22 mouse cellular contexts compared by ENCODE assay signal in genomic region chr3:77800776-77801175, GRCm38 (mm10).
DNase-seq lines count a peak whose midpoint lies in the region; ATAC-seq lines count a peak whose summit lies in the region.
"Had no signal": no experiment of that assay in that cellular context is flagged by ENCODE, and none has a peak within 500 bp of the region (broad histone marks: within the 10 kb centered on the region; RNA-seq: fewer than 3 reads in every experiment).

No protein-coding gene starts in this region.

- DNase-seq in cerebellum, adult 8-10 months = no peak
- peak; percentile 13 to 16 for DNase-seq in layer of hippocampus, postnatal 36 days
- no peak for DNase-seq in layer of hippocampus, adult 8-10 months (ENCODE audit: low spot score in 2 of 2)
- peak; percentile 21 for DNase-seq in cerebellum, adult 9-11 months
- DNase-seq in lung, adult 18-20 months = no peak
- DNase-seq in right cerebral cortex, postnatal 4 days = no peak
- DNase-seq in heart, adult 8-10 months (ENCODE audit: low spot score) = no peak
- DNase-seq: adrenal gland, adult 2 months; adrenal gland, postnatal 36 days; gastrocnemius, postnatal 14 days; heart, adult 11 months; heart, postnatal 36 days; kidney, adult 8-10 months; kidney, postnatal 4 days; lung, postnatal 36 days; right cerebral cortex, adult 18-20 months; thymus, adult 2 months; thymus, postnatal 36 days had no signal

- peak; percentile 49; the same call in 1 of the 2 replicates for ATAC-seq in cerebellum, adult (ENCODE audit: insufficient number of reproducible peaks, low FRiP score, low TSS enrichment)
- ATAC-seq: activated CD4-positive, CD25-positive, alpha-beta regulatory T cell, adult 4 months; forebrain, embryonic 13.5 days; intestine, embryonic 16.5 days had no signal

Comparison
In these comparisons a context has a peak if more than half of its experiments do, and no peak if none do; other contexts are left out.
1. DNase-seq: peak in layer of hippocampus, postnatal 36 days (2 of 2) and cerebellum, adult 9-11 months (single experiment); none in cerebellum, adult 8-10 months (single experiment), layer of hippocampus, adult 8-10 months (0 of 2), lung, adult 18-20 months (0 of 2), right cerebral cortex, postnatal 4 days (single experiment) and heart, adult 8-10 months (single experiment).